Mouse (Mus musculus) regulatory T cell (primary cell): ENCODE data around the gene Ccnd1.

ENCODE experiments used
- in situ Hi-C: fragments of 300-600 bp; cut with MboI, MseI; formaldehyde crosslinking; loops from one replicate; pipeline ENCODE4 v1.15.1; 2025; ENCODE audit warnings: high pct_unique_total_duplicates

Gene Ccnd1

GRCm38 (mm10) chr7:144939344-144940002 lies at the start of gene Ccnd1:
TSS of gene Ccnd1 (minus strand) at chr7:144939925.
- in situ Hi-C loops, result loop anchor here (5.0 kb wide), 2 partner anchors 168 to 303 kb away; no protein-coding TSS in a partner anchor

DNA sequence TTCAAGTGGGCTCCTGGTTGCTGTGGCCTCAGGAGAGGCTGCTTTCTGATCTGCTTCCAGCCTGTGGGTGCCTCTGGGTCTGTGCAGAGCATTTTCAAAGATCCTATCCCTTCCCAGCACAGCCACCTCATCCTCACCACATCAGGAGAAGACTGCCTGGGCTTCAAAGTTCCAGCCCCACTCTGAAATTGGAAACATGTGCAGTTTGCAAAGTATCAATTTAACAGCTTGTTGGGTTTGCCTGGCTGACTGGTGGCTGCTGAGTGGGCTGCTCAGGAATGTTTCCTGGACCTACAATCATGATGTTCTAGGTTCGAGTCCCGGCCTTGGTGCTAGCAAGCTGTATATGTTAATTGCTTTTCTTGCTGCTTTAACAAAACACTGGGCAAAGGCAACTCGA lies 49.1 kb upstream of the Ccnd1 start:
- in situ Hi-C loops, result no loop called here

DNA sequence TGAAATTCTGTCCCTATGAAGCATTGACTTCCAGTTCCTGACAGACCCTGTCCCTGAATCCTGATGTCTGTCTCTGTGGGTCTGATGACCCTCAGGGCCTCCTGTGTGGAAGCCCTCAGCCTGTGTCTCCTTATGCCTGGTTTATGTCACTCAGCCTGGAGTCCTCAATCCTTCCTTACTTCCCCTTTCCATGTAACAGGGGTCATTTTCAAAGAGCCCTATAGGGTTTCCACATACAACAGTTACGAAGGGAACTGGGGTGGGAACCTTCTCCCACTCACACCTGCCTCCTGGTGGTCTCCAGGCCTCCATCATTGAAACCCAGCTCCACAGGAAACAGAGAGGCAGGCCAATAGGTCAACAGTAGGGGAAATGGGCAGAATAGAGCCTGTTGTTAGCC lies 45.4 kb upstream of the Ccnd1 start:
- in situ Hi-C loops, result no loop called here

DNA sequence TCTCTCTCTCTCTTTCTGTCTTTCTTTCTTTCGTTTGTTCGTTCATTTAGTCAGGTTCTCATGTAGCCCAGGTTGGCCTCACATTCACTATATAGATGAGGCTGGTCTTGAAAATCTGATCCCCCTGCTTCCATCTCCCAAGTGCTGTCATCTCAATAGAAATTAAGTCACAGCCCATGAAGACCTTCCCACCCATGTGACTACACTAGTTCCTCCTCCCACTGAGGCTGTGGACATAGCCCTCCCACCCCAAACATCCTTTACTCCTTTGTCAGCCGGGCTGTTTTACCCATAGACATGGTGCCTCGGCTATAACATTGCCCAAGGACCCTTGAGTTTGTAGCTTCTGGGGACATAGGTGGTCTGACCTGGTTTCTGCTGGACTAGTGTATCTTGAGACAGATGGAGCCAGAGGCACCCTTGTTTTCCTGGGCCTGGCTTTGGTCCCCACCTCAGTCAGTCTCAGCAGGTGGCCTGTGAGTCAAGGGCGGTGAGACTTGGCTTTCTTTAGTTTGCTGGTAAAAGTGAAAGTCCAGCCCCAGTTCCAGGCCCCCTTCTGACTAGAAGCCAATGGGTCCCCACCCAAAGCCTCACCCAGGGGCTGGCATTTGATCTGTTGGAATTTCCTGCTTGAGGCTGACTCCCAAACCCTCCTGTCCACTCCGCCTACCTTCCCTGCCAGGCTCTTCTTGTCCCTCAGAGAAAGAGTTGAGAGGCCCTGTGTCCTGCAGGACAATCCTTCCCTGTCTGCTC lies 42.8 kb upstream of the Ccnd1 start:
- in situ Hi-C loops, result no loop called here

DNA sequence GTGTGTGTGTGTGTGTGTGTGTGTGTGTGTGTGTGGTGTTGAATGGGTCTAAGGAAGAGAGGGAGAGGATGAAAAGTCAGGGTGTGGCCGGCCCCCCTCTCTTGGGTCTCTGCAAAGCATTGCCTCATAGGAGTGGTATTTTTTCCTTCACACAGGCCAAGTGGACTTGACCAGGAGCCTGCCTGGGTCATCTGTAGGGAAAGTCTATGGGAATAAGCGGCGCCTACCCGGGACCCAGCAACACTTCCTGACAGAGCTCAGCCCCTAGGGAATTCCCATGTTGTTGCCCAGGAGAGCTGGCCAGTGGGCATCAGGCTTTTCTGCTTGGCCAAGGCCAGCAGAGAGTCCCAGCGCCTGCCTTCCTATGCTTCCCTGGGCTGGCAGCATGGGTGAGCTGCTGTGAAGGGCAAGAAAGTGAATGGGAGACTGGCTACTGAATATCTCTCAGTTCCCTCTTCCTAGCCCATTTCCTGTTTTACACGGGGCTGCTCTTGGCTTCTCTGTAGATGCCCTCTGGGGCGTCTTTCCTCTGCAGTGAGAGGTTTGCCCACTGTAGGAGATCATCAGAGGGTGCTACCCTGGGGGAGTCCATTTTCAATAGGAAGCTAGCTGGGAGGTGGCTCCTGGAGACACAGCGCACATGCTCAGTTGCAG lies 41.8 kb upstream of the Ccnd1 start:
- in situ Hi-C loops, result no loop called here

- in situ Hi-C loops, result no loop called here
These were observed 40.1 kb upstream of the Ccnd1 start for GRCm38 (mm10) chr7:144979814-144980213.

DNA sequence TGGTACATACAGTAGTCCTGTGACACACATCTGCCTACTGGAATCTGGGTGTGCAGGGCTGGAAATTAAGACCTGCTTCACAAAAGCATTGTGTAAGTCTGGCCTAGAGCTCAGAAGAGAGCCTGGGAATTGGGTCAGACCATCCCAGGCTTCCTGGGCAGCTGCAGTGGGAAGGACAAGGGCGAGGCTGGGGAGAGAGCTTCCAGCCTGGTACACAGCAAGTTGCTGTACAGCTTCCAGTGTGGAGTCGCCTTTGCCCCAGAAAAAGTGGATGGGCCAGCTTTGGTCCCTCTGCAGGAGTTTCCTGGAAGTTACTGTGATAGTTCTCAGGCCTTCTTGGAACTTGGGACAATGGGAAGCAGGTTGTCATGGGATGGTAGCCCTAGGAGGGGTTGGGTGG lies 37.4 kb upstream of the Ccnd1 start:
- in situ Hi-C loops, result no loop called here

GRCm38 (mm10) chr7:144973461-144973860 lies 33.7 kb upstream of the Ccnd1 start:
- in situ Hi-C loops, result no loop called here

- in situ Hi-C loops, result no loop called here
These were observed 32.0 kb upstream of the Ccnd1 start for GRCm38 (mm10) chr7:144971769-144972168.

GRCm38 (mm10) chr7:144970997-144971768 lies 31.5 kb upstream of the Ccnd1 start:
- in situ Hi-C loops, result no loop called here

GRCm38 (mm10) chr7:144965893-144966292 lies 26.2 kb upstream of the Ccnd1 start:
- in situ Hi-C loops, result no loop called here

- in situ Hi-C loops, result no loop called here
These were observed 24.6 kb upstream of the Ccnd1 start for GRCm38 (mm10) chr7:144964316-144964715.

DNA sequence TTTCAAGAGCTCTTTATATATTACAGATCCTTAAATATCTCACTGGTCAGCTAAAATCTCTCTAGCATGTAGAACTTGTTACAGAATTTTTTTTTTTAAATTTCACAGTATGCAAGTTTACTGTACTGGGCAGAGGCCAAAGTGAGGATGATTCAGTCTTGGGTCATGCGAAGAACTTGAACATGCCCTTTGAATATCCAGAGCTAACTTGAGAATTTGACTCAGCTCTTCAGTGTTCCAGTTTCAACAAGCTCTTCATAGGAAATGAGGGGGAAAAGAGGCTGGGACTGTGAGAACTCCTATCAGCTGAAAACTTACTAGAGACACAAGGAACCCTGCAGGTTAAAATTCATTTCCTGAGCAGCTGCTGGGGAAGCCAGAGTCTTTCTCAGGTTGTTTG lies 24.2 kb upstream of the Ccnd1 start:
- in situ Hi-C loops, result no loop called here

DNA sequence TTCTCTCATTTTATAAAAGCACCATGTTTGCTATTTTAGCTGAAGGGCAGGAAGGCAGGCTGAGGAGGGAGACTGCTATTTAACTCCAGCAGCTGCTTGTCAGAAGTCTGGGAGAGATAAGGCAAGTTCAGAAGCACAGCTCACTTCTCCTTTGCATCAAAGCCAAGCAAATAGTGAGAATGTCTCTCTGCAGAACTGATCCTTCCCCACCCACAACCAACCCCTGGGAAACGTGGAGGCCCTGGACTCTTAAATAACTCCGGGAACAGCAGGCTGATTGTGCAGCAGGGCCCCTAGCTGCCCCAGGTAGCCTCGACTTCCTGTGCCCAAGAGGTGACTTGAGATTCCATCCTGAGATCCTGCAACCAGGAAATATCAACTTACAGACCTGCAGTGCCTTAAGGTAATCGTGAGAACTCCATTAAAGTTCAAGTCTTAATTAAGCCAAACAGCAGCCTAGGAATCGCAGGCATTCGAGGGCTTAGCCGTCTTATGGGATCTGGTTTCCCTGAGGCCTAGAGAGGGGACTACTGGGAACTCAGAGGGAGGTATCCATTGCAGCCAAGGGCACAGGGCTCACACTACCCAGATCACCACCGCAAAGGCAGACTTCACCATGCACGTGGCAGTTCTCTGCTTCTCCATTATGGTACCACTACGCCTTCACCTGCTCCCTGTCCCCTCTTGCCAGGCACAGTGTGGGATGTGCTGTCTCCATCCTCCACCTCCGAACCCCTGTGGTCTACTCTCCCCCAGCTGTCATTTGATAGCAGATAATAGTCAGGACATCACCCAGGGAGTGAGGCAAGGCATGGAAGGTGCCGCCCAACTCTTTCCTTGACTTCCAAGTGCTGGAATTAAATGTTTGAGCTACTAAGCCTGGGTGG lies 19.0 kb upstream of the Ccnd1 start:
- in situ Hi-C loops, result no loop called here

- in situ Hi-C loops, result no loop called here
These were observed 3.5 kb upstream of the Ccnd1 start for GRCm38 (mm10) chr7:144943254-144943653.

- in situ Hi-C loops, result no loop called here
These were observed 3.0 kb upstream of the Ccnd1 start for GRCm38 (mm10) chr7:144942744-144943135.

DNA sequence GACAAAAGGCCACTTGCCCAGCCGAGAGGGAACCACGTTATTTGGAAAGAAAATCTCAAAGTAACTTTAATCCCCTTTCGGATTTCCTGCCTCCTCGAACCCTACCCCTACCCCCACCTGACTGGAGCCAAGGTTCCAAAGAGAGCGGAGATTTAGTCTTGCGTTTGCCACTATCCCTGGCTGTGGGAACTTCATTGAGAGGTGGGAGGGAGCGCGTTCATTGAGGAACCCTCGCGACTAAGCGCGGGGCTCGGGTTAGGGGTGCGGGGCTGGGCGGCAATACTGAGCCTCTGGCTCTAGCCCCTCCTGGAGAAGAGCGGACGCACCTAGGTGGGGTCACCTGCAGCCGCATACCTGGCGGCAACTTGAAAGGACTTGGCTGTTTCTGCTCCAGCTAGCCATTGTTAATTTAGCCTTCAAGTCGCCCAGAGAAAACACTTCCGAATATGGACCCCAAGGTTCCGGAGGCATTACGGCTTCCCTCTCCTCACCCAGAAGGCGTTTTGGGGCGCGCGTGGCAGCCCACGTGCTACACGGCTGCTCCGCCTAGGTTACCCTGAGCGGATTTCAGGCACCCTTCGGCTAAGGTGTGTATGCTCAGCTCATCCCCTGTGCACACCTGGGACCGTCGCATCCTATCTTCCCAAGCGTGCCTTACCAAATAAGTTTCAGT lies 2.5 kb upstream of the Ccnd1 start:
- in situ Hi-C loops, result no loop called here

DNA sequence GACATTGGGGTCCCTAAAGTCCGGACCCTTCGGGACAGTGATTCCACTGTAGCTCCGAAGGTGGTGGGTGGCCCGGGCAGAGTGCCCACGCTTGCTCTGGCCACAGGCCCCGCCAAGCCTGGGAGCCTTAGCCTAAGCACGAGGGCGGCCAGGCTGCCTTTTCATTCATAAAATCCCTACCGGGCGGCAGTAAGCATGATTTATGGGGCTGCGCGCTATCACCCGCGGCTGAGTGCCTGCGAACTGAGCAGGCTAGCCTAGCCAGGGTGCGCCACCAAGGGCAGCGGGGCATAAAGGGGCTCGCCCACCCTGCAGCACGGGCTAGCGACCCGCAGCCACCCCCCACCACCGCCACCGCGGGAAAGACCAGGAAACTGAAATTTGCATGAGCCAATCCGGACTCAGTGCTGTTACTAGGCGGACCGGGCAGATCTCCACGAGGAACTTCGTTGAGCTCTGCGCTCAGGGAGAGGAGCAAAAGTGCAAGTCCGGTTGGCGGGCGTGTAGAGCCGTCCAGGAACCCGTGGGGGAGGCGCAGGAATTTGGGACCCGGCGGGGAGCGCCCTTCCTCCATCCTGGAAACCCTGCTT lies 1.6 kb upstream of the Ccnd1 start:
- in situ Hi-C loops, result no loop called here

GRCm38 (mm10) chr7:144940585-144940984 lies 860 bp upstream of the Ccnd1 start:
- in situ Hi-C loops, result no loop called here

- in situ Hi-C loops, result no loop called here
These were observed 362 bp upstream of the Ccnd1 start for GRCm38 (mm10) chr7:144940003-144940571.
